Mouse (Mus musculus) lung, postnatal 36 days (tissue): ENCODE measurements around the gene Ablim1.

ENCODE experiments used
- DNase-seq: peaks from one replicate; pipeline ENCODE4 v3.0.0; 2022; ENCODE audit warnings: mixed read lengths

The Ablim1 gene

DNA sequence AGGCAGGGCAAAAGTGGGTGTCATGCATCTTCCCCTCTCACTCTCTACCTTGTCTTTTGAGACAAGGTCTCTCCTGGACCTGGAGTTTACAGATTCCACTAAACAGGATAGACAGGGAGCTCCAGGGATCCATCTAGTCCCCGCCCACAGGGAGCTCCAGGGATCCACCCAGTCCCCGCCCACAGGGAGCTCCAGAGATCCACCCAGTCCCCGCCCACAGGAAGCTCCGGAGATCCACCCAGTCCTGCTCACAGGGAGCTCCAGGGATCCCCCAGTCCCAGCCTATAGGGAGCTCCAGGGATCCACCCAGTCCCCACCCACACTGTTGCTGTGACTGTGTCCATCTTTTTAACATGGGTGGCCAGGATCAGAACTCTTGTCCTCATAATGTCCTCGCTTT, 16.7 kb downstream of the Ablim1 start:
- DNase-seq = no peak

DNA sequence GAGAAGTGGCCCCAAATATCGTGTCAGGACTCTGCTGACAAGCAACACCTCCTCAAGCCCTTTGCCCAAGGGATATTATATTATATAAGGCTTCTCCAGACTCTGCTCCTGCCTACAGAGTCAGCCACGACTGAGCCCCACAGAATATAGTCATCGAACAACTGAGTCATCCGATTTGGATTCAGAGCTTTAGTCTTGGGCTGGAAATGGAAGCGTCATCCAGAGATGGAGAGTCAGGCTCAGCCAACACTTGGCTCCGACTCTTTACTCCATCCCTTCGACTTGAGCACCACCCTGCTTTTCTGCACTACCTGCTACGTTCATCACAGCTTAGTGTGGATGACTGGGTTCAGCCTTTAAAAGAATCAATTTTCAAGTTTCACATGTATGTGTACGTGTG, 17.3 kb downstream of the Ablim1 start:
- no peak for DNase-seq

DNA sequence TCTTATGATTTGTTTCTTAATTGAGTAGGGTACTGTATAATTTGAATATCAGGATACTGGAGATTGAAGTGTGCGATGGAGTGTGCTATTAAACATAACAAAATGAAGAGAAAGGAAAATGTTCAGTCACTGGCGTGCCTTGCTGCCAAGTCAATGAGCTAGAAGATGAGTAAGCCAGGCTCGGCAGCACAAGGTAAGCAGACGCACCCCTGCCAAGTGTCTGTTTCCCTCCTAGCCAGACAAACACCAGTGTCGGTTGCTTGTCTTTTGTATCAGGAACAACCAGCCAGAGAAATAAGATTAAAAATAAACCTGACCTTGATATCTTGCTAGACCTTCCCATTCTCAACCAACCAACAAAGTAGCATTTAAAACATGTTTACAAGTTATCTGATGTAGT, 18.2 kb downstream of the Ablim1 start:
- peak; percentile 45 for DNase-seq

DNA sequence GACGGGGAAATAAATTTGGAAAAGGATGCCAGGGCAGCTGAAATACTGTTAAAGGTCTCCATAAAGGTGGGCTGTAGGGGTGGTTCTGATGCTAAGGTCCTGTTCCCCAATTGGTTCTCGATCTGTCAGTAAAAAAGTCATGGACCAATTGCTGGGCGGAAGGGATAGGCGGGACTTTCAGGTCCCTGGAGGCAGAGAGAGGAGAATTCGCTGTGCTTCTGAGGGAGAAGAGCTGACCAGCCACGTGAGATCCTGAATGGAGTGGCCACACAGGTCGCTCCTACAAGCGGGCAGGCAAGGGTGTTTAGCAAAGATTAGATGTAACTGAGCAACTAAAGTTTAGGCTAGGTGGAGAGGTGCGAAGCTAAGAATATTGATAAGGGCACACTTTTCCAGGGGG, 19.2 kb downstream of the Ablim1 start:
- no peak for DNase-seq

DNA sequence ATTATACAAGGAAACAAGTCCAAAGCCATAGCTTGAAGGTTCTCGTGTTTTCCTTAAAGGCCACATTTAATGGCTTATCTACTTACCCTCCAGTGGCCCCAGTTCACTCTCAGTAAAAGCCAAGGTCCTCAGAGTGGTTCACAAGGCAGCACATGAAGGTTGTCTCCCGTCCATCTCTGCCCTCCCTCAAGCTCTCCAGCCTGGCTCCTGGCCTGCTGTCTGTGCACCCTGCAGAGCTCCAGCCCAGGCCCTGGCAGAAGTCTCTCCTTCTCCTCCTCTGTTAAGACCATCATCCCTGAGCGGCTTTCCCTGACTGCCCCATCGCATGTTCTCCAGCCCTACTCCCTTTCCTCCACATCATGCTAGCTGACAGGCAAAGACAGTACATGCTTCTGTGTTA, 20.4 kb downstream of the Ablim1 start:
- DNase-seq = no peak

DNA sequence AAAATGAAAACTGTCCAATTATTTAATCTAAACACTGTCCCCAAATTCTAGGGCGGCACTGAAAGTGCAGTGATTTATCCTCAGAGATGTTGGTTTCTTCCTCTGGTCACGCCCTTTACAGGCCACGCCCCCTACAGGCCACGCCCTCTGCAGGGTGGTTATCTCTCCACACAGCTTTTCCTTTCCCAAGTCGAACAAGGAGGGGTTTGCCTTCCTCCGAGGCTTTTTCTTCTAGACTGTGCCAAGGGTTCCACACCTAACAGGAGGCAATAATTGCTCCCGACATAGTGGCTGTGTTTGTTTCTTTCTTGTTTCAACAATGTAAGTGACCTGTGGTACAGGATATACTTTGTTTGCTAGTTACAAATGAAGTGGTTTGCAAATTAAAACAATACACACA, 21.0 kb downstream of the Ablim1 start:
- peak; percentile 90 for DNase-seq

DNA sequence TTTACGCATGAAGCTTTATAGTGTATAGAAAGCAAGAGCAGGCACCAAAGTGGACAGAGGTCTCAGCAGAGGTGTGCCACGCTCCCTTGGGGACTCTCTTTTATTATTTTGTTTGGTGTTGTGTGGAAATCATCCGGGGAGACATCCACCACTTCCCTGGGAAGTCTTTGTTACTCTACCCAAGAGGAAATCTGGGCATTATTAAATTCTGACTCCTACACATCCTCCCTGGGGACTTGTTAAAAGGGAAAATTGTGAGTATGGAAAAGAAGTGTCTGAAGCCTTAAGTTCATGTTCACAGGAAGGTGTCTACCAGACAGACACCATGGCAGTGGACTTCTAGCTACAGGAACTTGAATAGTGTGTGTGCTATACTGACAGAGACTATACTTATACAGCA, 31.4 kb downstream of the Ablim1 start:
- DNase-seq = no peak

DNA sequence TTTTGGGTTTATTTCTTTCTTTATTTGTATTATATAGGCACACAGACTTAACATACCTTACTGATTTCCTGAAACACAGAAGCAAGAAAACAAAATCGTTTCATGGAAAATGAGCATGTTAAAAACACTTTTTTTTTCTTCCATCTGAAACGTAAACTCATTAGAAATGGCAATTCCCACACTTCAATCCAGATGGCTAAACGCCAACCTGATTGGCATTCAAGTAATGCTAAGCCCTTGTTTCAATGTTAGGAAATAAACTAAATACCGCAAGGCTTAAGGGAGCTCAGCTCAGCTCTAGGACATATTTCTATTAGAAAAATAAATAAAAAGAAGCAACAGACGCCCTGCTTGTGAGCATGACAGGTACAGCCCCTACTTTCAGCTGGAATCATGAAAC, 32.1 kb downstream of the Ablim1 start:
- DNase-seq = peak; percentile 51

DNA sequence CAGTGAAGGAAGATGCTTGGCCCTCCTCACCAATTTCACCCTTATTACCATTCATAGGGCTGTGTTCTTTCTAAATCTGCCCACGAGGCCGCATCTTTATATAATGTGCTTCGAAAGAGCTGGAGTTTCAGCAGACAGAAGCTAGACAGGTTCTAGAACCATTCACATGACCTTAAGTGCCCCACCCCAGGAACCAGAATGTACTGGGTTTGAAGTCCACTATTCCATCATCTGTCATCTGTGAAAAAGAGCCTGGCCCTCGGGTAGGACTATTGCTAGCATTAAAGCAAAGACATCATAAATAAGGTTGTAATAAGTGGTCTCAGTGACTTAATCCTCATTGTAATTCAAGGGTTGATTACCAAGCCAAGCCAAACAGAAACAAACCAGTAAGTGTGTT, 35.1 kb downstream of the Ablim1 start:
- DNase-seq = no peak

DNA sequence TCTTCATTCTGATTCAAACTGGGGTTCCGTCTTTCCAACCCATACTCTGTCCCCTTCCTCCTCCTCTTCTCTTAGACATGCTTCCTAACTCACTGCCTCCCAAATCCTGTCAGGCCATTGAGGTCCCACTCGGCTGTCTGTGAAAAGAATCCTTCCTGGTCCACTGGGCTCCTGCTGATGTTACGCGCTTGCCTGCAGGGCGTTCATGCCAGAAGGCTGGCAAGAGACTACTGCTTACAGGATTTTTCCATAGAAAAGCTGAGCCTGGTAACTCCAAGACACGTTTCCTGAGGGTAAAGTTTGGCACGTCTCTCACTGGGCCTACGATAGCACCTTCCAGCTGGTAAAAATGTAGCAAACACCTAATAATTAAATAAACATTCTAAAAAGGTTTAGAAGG, 36.5 kb downstream of the Ablim1 start:
- no peak for DNase-seq

DNA sequence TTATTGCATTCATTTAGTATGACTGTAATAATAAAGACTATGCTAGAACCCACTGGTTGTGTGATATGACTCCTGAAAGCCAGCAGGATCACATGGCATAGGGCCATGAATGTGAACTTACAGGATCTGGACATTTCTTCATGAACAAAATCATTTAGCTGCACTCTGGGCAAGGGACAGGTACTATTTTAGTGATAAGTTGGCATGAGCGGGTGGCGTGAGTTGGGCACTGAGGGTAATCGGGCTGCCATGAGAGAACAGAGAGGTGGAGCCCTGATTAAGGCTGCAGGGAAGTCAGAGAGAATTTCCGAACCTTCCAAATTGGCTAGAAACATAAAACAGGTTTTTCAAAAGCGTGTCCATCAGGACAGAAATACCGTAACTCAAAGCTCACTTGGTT, 37.7 kb downstream of the Ablim1 start:
- DNase-seq = no peak

DNA sequence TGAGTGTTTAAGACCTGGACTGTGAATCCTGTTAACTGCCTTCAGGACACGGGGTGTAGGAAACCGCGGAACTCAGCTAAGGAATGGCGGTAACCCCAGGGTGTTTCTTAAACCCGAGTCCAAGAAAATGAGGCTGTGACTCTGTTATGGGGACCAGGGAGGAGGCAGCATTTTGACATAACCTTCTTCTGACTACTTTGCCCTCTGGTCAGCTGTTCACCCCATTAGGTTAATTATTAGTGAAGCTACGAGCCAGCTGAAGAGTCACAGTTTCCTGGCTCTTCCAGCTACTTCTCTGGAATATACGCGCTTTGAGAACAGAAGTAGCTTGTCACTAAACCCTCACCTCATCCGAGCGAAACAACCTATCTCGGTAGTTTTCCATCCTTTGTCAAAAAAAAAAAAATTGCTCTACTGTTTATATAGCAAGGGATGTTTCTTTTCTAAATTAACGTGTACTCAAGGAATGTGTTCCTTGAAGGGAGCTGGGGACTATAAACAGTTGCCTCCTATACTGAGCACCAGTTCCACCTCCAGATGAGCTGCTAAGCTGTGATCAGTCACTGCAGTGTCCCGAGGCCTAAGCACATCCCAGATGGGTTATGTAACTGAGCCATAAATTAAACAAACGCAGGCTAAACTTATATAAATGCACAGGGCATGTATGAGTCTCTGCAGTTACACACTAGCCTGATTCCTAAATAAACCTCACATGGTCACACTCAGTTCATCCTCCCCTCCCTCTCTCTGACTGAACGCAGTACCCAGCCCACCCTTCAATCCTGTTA, 39.4 kb downstream of the Ablim1 start:
- DNase-seq = peak; percentile 48

DNA sequence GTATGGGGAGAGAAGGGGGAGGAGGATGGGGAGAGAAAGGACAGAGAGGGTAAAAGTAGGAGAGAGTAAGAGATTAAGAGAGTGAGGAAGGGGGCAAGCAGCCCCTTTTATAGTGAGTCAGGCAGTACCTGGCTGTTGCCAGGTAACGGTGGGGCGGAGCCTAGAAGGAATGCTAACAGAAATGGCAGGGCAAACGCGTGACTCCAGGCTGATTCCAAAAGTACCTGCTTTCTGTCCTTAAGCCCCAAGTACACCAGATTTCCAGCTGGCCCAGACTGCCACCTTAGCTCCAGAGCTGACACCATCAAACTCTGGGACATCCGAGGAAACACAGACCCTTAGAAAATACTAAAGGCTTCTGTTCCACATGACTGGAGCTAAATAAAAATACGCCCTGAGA, 40.0 kb downstream of the Ablim1 start:
- peak; percentile 87 for DNase-seq

DNA sequence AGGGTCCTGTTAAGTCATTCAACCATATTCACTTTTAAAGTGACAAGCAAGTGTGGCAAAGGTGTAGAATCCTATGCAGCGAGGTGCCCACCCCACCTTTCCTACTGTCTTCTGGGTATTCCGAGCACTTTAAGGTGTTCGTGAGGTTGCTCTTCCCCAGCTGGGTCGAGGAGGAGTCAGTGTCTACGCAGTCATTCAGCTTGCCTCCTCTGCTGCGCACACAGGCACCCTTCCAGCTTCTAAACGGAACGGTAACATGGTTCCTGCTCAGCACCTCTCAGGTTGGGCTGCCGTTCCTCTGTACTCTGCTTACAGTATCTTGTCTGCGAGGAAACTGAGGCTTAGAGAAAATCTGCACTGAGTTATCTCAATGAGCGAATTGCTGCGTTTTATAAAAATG, 40.4 kb downstream of the Ablim1 start:
- no peak for DNase-seq

DNA sequence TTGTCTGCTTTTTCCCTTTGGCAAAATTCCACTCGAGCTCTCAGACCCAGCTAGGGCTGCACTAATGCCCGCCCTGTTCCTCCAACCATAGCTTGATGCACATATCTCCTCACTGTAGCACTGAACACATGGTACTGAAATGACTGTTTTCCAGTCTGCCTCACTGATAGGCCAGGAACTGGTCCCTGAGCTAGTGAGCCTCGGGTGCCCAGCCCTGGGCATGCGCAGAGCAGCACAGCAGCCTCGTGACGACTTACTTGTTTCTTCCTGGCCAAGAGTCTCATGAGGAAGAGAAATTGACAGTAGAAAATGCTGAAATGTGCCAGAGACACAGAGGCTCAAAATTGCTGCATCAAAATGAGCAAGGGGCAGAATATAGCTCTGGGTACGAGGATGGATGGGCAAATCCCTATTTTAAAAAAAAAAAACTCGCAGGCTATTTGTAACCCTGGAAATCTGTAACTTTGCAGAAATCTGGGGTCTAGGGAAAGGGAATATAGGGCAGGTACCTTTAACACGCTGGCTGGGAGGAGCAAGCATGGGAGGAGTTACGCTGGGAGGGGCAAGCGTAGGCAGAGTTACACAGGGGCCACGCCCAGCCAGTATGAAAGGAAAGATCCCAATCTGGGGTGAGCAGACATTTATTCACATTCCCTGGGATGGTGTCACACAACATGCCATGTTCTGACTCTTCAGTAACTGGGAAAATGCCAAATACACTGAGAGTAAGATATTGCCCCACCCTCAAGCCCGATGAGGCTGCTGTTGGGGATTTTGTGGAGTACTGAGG, 41.7 kb downstream of the Ablim1 start:
- DNase-seq = peak; percentile 94

DNA sequence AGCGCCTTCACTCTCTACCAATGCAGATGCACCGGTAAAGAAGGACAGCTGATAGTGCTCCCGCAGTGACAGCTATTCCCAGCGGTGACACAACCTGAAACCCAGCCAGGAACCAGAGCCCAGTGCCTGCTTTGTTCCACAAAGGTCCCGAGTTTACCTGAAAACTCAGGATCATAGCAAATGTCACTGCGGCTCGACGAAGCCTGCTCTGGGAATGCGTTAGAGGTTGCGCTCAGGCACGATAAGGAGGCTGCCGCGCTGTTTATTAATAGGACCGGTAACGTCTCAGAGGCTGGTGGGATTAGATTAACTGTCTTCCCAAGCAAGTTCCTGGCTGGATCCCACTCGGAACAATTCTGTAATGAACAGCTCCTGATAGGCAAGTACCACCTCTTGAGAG, 43.0 kb downstream of the Ablim1 start:
- DNase-seq = no peak

DNA sequence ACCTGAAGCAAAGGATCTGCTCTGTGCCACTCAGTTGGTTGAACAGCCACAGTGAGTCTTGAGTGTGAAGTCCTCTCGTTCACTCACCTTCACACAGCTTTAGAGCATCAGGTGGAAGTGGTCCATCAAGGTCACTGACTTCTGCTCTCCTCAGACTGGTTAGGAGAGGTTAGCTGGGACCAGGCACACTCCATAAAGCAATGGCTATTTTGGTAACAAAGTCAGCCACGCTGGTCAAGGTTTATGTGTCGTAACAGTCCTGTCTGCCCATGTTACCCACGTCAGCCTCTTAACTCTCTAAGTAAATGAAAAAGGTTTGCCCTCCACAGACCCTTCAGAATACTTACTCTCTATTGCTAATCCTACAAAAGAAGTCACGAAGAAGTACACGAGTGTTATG, 44.0 kb downstream of the Ablim1 start:
- peak; percentile 25 for DNase-seq

DNA sequence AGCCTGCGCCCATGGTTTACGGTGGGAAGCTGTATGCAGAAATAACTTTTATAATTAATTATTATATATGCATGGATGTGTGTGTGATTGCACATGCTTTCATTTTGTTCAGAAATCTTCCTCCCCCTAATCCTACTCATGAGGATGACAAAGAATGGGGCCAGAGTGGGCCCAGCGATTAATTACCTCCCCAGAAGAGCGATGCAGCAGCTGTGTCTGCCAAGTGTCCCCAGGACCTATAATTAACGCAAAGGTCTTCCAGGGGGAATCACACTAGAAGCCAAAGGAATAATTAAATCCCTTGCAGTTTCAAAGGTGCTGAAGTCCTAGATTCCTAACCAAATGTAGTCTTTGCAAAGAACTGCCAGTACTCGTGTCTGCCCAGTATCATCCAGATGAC, 44.9 kb downstream of the Ablim1 start:
- DNase-seq = no peak

DNA sequence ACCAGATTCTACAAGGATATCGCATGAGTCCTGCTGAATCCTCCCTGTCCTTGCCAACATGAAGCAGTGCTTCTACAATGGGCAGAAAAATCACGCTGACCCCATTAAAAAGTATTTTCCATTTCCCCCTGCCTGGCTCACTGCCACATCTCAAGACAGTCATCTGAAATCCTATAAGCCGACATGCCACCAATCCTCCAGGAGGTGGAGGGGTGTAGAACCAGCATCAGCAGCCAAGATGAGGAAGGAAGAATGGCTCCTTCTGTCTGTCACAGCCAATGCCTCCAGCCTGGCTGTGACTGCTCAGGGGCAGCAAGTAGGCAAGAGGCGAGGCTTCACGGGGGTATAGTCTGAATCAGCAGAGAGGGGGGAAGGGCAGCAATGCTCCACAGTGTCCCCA, 47.2 kb downstream of the Ablim1 start:
- DNase-seq = no peak

DNA sequence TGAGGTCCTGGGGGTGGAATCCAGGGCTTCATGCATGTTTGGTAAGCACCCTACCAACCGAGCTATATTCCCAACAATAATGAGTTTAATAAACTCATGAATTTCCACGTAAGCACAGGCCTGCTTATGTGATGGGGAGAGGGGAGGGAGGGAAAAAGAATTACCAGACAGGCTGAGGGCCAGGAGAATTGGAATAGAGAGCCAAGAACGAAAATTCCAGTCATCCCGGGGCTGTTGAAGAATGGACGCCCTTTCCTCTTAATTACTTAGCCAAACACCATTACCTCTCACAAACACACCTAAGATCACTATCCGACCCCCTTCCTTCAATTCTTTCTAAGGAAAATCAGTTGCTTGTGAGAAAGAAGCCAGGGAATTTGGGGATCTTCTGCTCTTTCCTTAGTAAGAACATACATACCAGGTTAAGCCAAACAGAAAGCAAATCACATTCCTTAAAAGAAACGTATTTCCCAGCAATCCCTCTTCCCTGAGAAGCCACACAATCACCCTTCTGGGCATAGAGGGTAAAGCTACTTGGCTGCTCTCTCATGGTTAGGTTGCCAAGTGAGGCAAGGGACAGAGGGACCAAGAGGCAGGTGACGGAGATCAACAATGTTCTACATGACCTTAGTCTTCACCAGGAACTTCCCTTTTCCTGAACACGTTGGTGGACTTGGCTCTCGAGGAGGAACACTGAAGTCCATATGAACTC, 48.2 kb downstream of the Ablim1 start:
- DNase-seq = no peak

DNA sequence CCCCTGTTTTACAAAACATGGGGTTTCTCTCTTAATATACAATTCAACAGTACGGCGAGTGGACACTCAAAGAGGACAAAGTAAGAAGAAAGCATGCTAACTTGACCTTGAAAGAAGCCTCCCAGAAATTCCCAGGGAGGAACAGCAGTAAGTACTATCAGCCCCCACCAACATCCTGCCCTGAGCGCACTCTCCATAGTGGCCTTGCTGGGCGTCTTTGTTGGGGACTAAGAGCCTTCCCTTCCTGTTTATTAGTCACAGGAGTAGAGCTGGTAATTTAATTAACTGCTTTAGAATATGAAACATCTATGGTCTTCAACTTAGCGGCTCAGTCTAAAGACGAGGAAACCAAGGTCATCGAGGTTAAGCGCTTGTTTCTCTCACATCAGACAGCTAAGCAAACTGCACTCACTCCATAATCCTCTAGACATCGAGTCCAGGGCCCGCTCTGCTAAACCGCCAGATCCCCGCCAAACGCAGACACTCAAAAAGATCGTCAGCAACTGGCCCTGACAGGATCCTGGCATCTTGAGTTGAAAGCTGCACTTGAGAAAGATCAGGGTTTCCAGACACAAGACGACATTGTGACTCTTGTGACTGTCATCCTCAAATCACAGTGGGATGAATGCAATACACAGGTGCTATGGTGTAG, 50.3 kb downstream of the Ablim1 start:
- DNase-seq = peak; percentile 35

DNA sequence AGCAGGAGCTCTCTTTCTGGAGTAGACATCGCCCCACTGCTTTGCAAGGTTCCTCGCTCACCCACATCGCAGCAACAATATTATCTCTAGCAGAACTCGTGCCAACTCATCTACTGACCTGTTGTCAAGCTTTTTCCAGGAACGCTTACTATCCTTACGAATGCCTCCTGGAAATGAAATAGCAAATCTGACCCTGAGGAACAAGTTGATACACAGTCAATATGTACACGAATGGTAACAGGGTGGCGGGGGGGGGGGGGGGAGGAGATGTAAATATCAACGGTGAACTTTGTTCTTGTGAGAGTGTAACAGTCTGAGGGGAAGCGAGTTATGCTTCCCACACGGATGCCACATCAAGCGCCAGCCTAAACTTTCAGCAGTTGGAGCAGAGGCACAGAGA, 56.9 kb downstream of the Ablim1 start:
- DNase-seq = no peak

DNA sequence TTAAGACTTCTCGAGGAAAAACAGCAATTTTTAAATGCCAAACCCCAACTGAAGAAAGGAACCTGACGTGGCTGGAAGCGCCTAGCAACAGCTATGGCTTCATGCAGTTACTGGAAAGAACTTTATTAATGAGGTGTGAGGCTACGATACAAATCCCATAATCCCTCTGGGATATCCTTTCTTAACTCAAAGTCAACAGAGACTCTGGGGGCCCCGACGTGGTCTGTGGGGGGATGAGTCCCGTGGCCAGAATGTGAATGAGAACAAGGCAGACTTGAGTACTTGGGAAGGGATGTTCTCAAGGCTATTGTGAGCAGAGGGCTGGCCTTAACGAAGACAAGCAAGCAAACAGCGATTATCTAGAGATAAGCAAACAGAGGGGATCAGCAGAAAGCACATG, 58.1 kb downstream of the Ablim1 start:
- DNase-seq = no peak
